Mouse (Mus musculus): ENCODE data around the gene Ttc25. TPM values are rescaled to one million over a fixed set of nuclear protein-coding genes. Genes with fewer than 3 reads are reported as not detected.
"Not testable (repeated sequence)": the region's sequence is repeated elsewhere in the genome, so short reads cannot be mapped to it uniquely, and the experiment has no call there.

The Ttc25 gene
- total RNA-seq, 2 experiments from 2014 or later, result not detected

GRCm38 (mm10) chr11:100592346-100593046, 47.1 kb downstream of the Ttc25 start:
- no peak for ATAC-seq (replicated peaks; ENCODE audit: low FRiP score, poor library complexity, severe bottlenecking)

- ATAC-seq (replicated peaks; ENCODE audit: low FRiP score, poor library complexity, severe bottlenecking), result no peak
These were observed 49.2 kb downstream of the Ttc25 start for GRCm38 (mm10) chr11:100594608-100595007.

DNA sequence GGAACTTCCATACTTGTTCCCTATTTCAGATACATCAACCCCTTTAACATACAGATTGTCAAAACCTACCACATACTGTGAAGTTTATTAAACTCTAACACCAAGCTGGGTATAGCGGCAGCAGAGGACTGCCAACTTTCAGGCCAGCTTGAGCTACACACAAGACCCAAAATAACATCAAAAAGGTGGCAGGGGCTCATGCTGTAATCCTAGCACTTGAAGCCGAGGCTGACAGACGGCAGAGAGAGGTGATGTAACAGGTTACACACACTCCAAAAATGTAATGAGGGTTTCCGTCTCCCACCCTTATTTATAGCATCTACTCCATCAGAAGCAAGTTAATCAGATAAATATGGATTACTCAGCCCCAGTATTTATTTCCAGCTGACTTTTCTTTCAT, 50.1 kb downstream of the Ttc25 start:
- no peak for ATAC-seq (replicated peaks; ENCODE audit: low FRiP score, poor library complexity, severe bottlenecking)

DNA sequence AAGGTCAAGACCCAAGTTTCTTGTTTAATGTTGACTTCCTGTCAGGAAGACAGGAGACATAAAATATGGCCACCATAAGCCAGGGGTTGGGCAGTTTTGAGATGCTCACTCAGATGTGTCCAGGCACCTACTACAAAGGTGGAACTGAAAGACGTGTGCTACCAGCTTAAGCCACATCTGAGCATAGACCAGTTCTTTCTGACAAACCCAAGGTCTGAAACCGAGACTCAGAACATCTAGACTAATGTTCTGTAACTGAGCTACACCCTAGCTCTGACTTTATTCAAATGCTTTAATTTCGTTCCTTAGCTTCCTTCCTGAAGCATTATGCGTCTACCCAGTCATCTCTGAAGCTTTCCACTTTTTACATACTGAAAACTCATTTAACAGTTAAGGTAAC, 52.7 kb downstream of the Ttc25 start:
- ATAC-seq (replicated peaks; ENCODE audit: low FRiP score, poor library complexity, severe bottlenecking), result no peak

DNA sequence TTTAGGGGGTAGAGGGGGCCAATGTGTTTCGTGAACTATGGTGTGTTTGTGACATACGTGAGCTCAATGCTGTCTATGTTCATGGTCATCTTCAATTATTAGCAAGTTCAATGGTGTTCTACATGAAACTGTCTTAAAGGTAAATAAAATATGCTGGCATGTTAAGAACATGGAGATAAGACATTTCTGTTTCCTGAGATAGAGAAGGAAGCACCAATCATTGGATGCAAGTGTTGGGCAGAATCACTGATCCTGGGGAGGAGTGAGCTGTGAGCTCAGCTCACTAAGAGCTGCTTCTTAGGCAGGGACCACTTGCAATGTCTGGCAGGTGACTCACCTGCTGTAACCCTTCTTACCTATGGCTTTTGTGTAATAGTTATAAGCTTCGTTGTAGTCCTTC, 56.0 kb downstream of the Ttc25 start:
- no peak for ATAC-seq (replicated peaks; ENCODE audit: low FRiP score, poor library complexity, severe bottlenecking)

DNA sequence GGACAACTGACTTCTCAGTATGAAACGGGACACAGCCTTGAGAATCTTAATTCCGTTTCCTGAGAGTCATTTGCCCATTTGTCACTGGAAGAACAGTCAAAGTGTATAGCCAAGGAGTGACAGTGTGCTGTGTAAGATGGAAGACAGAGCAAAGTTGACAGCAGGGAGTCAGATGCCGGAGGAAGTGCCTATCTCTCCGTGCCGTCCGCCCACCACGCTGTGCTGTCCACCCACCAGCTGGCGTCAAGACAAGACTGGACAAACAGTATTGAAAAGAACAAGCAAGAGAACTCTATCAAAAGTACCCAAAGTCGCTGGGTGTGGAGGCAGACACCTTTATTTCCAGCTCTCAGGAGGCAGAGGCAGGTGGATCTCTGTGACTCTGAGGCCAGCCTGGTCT, 57.7 kb downstream of the Ttc25 start:
- no peak for ATAC-seq (replicated peaks; ENCODE audit: low FRiP score, poor library complexity, severe bottlenecking)

GRCm38 (mm10) chr11:100603813-100604212, 58.4 kb downstream of the Ttc25 start:
- no peak for ATAC-seq (replicated peaks; ENCODE audit: low FRiP score, poor library complexity, severe bottlenecking)

DNA sequence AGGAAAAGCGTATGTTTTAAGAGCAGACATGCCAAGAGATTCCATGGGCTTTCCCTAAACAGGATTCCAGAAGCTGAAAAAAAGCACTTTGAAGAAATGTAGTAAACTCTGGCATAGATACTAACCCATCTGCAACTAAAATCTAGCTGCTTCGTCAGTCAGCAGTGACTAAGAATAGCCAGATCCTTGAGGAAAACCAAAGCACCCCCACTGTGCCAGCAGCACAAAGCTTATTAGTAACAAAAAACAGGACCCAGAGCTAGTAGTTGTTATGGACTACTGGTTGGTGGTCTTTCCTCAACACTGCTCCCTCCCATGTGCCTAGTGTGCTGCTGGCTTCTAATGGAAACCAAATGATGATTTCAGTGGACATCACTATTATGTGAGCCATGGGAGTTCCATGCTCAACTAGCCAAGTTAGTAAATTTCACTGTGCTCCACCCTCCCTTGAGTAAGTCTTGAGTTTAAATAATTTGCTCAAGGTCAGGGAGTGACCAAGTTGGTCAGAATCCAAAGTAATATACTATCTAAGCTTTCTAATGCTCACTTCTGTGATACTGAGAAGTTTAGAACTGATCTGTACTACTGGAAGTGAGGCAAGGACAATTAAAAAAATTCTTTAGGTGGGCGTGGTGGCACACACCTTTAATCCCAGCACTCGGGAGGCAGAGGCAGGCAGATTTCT, 59.1 kb downstream of the Ttc25 start:
- no peak for ATAC-seq (replicated peaks; ENCODE audit: low FRiP score, poor library complexity, severe bottlenecking)

DNA sequence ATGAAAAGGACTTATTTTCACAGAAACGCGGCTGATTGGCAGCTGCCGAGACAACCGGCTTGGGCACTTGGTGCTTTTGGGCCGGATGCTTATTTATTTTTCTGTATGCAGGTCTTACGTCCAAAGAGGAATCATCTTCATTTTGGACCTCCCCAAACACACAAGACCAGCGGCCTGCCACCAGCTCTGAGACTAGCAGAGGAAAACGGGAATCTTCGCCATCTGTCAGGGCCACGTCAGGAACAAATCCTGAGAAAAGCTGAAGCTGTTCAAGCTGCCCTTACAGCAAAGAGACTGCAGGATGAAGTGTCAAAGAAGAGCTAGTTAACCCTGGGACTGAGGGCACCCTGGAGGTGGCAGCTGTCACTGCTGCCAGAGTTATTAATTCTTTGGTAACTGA, 60.0 kb downstream of the Ttc25 start:
- no peak for ATAC-seq (replicated peaks; ENCODE audit: low FRiP score, poor library complexity, severe bottlenecking)

- ATAC-seq (replicated peaks; ENCODE audit: low FRiP score, poor library complexity, severe bottlenecking), result no peak
These were observed 61.7 kb downstream of the Ttc25 start for GRCm38 (mm10) chr11:100607121-100607520.

GRCm38 (mm10) chr11:100608796-100609195, 63.4 kb downstream of the Ttc25 start:
- ATAC-seq (replicated peaks; ENCODE audit: low FRiP score, poor library complexity, severe bottlenecking), result no peak

GRCm38 (mm10) chr11:100609355-100609996, 64.1 kb downstream of the Ttc25 start:
- ATAC-seq (replicated peaks; ENCODE audit: low FRiP score, poor library complexity, severe bottlenecking), result no peak

DNA sequence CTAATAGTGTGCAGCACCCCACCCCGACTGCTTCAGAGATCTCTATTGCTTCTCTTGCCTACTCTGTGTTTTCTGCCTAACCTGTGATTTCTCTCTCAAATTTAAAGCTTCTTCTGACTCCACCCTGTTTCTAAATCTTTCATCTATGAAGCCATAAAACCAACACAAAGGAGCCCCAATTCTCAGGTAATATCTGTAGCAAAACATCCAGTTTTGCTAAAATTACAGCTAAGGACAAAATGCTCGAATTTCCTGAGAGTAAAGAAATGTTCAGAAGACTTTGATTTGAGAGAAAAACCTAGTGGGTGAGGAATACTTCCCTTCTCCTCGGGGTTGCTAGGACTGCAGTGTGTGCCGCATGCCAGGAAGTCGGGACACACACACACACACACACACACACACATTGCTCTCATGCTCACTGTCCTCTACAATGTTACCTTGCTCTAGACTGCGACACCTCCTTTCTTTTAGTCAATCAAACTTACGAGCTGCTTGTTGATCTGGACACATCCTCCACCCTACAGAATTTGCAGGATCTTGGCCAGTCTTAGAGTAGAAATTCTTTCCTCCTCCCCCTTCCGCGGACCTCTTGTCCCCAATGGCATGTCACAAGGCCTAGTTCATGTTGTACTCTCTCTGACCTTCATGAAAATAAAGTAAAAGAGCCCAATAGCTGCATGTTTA, 64.7 kb downstream of the Ttc25 start:
- no peak for ATAC-seq (replicated peaks; ENCODE audit: low FRiP score, poor library complexity, severe bottlenecking)

- no peak for ATAC-seq (replicated peaks; ENCODE audit: low FRiP score, poor library complexity, severe bottlenecking)
These were observed 66.2 kb downstream of the Ttc25 start for GRCm38 (mm10) chr11:100611627-100612026.

DNA sequence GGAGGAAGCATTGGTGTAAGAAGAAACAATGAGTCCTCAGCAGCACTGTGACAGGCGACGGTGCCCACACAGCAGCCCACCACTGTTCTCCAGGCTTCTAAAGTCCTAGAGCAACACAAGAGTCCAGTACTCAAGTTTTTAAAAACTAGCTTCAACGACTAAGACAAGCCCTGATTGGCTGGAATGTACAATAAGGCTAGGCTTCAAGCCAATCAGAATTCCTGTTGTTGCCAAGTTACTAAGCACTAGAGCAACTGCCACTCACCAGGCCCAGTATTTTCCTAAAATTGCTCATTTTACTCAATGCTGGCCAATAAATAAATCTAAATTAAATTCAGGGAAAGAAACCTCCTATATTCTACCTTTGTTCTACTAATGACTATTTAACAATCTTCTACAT, 67.8 kb downstream of the Ttc25 start:
- no peak for ATAC-seq (replicated peaks; ENCODE audit: low FRiP score, poor library complexity, severe bottlenecking)

DNA sequence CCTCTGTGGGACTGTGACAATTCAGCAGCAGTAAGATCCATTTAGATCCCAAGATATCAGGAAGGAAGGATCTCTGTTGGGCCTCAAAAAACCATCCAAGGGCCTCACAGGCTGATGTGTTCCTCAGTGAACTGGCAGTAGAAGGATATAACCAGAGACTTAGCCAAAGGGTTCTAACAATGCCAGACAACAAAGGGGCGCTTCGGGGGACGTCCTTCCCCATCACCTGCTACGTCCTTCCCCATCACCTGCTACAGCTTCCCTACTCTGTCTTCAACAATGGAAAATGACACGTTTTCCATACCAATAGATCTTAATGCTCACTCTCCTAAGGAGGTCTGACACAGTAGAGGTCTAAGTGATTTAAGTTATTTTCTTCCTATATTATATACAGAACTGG, 70.9 kb downstream of the Ttc25 start:
- ATAC-seq (replicated peaks; ENCODE audit: low FRiP score, poor library complexity, severe bottlenecking), result no peak

GRCm38 (mm10) chr11:100616836-100617235, 71.4 kb downstream of the Ttc25 start:
- not testable (repeated sequence) for ATAC-seq (replicated peaks; ENCODE audit: low FRiP score, poor library complexity, severe bottlenecking)

DNA sequence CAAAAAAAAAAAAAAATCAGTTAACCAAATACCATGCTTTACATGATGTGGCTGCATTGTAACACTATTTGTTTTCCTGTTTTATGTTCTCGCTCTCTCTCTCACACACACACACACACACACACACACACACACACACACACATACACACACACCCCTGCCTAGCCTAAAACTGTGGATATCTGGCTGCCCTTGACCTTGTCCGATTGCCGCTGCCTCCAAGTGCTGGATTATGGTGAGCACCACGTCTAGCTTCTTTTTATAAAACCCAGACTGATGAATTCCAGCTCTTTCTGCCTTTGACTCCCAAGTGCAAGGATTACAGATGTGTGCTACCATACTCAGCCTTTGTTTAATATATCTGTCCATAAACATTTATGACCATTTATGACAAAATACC, 72.1 kb downstream of the Ttc25 start:
- ATAC-seq (replicated peaks; ENCODE audit: low FRiP score, poor library complexity, severe bottlenecking), result no peak

DNA sequence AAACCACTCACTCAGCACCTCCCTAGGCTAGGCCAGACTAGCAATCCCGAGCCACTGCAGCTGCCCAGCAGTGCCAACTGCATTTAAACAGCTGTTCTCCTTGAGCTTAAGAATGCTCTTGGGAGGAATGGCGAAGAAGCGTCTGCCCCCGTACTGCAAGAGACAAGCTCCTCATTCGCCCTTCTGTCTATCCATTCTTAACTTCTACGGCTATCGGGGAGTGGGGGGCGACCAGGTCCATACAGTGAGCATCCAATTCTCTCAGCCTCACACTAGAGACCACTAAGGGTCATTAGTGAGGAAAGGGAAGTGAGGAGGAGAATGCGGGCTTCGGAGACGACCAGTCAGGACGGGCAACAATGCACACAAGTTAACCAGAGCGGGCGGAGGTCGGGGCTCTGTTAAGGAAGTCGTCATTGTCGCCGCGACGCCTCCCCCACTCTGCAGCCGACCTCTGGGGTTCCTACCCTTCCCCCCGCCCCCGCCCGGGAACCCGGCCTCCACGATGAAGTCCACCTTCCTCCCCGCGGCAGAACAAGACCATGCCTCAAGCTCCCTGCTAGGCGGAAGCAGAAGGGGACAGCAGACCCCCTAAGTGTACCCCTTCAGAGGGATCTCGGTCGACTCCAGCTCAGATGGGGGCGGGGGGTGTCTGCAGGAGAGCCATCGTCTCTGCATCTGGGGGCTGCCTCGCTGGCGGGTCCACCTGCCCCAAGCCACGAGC, 73.5 kb downstream of the Ttc25 start, which contains the start of gene Nkiras2:
Nkiras2 (plus strand) TSS at position 484 of the 724 bp plus-strand sequence.
- peak; percentile 21 for ATAC-seq (replicated peaks; ENCODE audit: low FRiP score, poor library complexity, severe bottlenecking)

GRCm38 (mm10) chr11:100619485-100619975, 74.1 kb downstream of the Ttc25 start:
- ATAC-seq (replicated peaks; ENCODE audit: low FRiP score, poor library complexity, severe bottlenecking), result peak; percentile 91
